ENCODE assay signal across 9 mouse cellular contexts in genomic region chr4:140187404-140188145, GRCm38 (mm10). TPM values are rescaled to one million over a fixed set of nuclear protein-coding genes. Genes with fewer than 3 reads are reported as not detected.
A peak's percentile ranks its signal among the peaks of the same experiment; 100 is the strongest.
DNase-seq lines count a peak whose midpoint lies in the region; ATAC-seq lines count a peak whose summit lies in the region.
"Had no signal": no experiment of that assay in that cellular context is flagged by ENCODE, and none has a peak within 500 bp of the region (broad histone marks: within the 10 kb centered on the region; RNA-seq: fewer than 3 reads in every experiment).

No protein-coding gene starts in this region.

- no peaks in the 10 kb centered on the region for H3K36me3 ChIP-seq in embryonic facial prominence, embryonic 11.5 days (replicated peaks; ENCODE audit: control insufficient read depth, insufficient read depth, low read depth, low read length)
- no peaks in the 10 kb centered on the region for H3K36me3 ChIP-seq in hindbrain, embryonic 14.5 days (replicated peaks; ENCODE audit: control insufficient read depth, insufficient read depth)
- H3K36me3 ChIP-seq in midbrain, embryonic 15.5 days (replicated peaks), result no peaks in the 10 kb centered on the region
- H3K36me3 ChIP-seq: embryonic facial prominence, embryonic 12.5 days; heart, embryonic 15.5 days had no signal

- no peak overlapping the region for H3K9ac ChIP-seq in embryonic facial prominence, embryonic 11.5 days (replicated peaks; ENCODE audit: low read length)
- no peak overlapping the region for H3K9ac ChIP-seq in hindbrain, embryonic 14.5 days
- H3K9ac ChIP-seq in midbrain, embryonic 15.5 days, result no peak overlapping the region
- H3K9ac ChIP-seq: embryonic facial prominence, embryonic 12.5 days; heart, embryonic 15.5 days had no signal

- H3K27me3 ChIP-seq in embryonic facial prominence, embryonic 11.5 days (ENCODE audit: control insufficient read depth, insufficient read depth, low read length), result no peaks in the 10 kb centered on the region
- H3K27me3 ChIP-seq in hindbrain, embryonic 14.5 days (ENCODE audit: control insufficient read depth, insufficient read depth, low read length), result no peaks in the 10 kb centered on the region
- H3K27me3 ChIP-seq in midbrain, embryonic 15.5 days (replicated peaks), result no peaks in the 10 kb centered on the region

- ATAC-seq in embryonic facial prominence, embryonic 11.5 days (replicated peaks; ENCODE audit: insufficient number of reproducible peaks, low FRiP score, low TSS enrichment, low read depth), result 0 out of 2 replicates have a peak, but pooled peaks have one; percentile 44
- 0 out of 2 replicates have a peak, but pooled peaks have one; percentile 21 for ATAC-seq in hindbrain, embryonic 14.5 days (ENCODE audit: low FRiP score)
- peak; percentile 32; the same call in 1 of the 2 replicates for ATAC-seq in midbrain, embryonic 15.5 days (replicated peaks)

- WGBS in embryonic facial prominence, embryonic 11.5 days, result 66% methylated on average over 8 of the region's 8 CpGs
- 47% methylated on average over 8 of the region's 8 CpGs for WGBS in hindbrain, embryonic 14.5 days
- 43% methylated on average over 8 of the region's 8 CpGs for WGBS in midbrain, embryonic 15.5 days

- H3K4me1 ChIP-seq in embryonic facial prominence, embryonic 11.5 days (ENCODE audit: control insufficient read depth, insufficient read depth, low read length), result no peaks in the 10 kb centered on the region
- H3K4me1 ChIP-seq in hindbrain, embryonic 14.5 days (replicated peaks; ENCODE audit: control insufficient read depth, insufficient read depth, low read length), result peaks cover 13% of the 10 kb centered on the region
- peaks cover 48% of the 10 kb centered on the region for H3K4me1 ChIP-seq in midbrain, embryonic 15.5 days
- H3K4me1 ChIP-seq: embryonic facial prominence, embryonic 12.5 days; heart, embryonic 15.5 days had no signal

- no peaks in the 10 kb centered on the region for H3K9me3 ChIP-seq in embryonic facial prominence, embryonic 11.5 days (replicated peaks; ENCODE audit: control insufficient read depth, low read length)
- no peaks in the 10 kb centered on the region for H3K9me3 ChIP-seq in hindbrain, embryonic 14.5 days (ENCODE audit: control insufficient read depth, low read length)
- H3K9me3 ChIP-seq in midbrain, embryonic 15.5 days, result no peaks in the 10 kb centered on the region
- H3K9me3 ChIP-seq: embryonic facial prominence, embryonic 12.5 days; heart, embryonic 15.5 days had no signal

- no peak overlapping the region for H3K27ac ChIP-seq in embryonic facial prominence, embryonic 11.5 days (replicated peaks; ENCODE audit: low read depth, low read length)
- peak overlapping the region; percentile 39; the same call in 1 of the 2 replicates for H3K27ac ChIP-seq in hindbrain, embryonic 14.5 days
- H3K27ac ChIP-seq in midbrain, embryonic 15.5 days, result peak overlapping the region; percentile 57
- H3K27ac ChIP-seq: embryonic facial prominence, embryonic 12.5 days; heart, embryonic 15.5 days had no signal

- peak; percentile 71 for DNase-seq in cerebellum, adult 9-10 months
- no peak for DNase-seq in embryonic facial prominence, embryonic 11.5 days (ENCODE audit: low spot score)
- DNase-seq in hindbrain, embryonic 14.5 days (ENCODE audit: low spot score), result no peak
- DNase-seq in lung, postnatal 4 days, result no peak
- no peak for DNase-seq in spleen, postnatal 10 days (ENCODE audit: low spot score in 2 of 2)
- DNase-seq in layer of hippocampus, adult 8-10 months (ENCODE audit: low spot score in 2 of 2), result no peak

- H3K4me3 ChIP-seq in embryonic facial prominence, embryonic 11.5 days (ENCODE audit: low read depth, low read length), result no peak overlapping the region
- no peak overlapping the region for H3K4me3 ChIP-seq in hindbrain, embryonic 14.5 days (replicated peaks; ENCODE audit: low read length)
- no peak overlapping the region for H3K4me3 ChIP-seq in midbrain, embryonic 15.5 days
- H3K4me3 ChIP-seq: embryonic facial prominence, embryonic 12.5 days; heart, embryonic 15.5 days had no signal

- no peak overlapping the region for H3K4me2 ChIP-seq in embryonic facial prominence, embryonic 11.5 days (ENCODE audit: low read depth, low read length)
- H3K4me2 ChIP-seq in hindbrain, embryonic 14.5 days (replicated peaks), result no peak overlapping the region
- no peak overlapping the region for H3K4me2 ChIP-seq in midbrain, embryonic 15.5 days
- H3K4me2 ChIP-seq: embryonic facial prominence, embryonic 12.5 days; heart, embryonic 15.5 days had no signal

RNA-seq across cellular contexts. Expression of gene Igsf21, which starts 59.0 kb away (rescaled TPM):
- polyA plus RNA-seq in embryonic facial prominence, embryonic 11.5 days (2014; fragmentation: Nextera tagmentation; extraction: Ambion mirVana), result 0.95 and 2.4 TPM in 2 replicates
- 64.4 and 75.1 TPM in 2 replicates for polyA plus RNA-seq in hindbrain, embryonic 14.5 days (2014; fragmentation: Nextera tagmentation; extraction: Ambion mirVana)
- 93.1 and 96.3 TPM in 2 replicates for polyA plus RNA-seq in midbrain, embryonic 15.5 days (2015; fragmentation: Nextera tagmentation; extraction: Ambion mirVana)
- 10 to 100 TPM; 34.4 to 42.1 (median 38.2) TPM for total RNA-seq in layer of hippocampus, adult 8-10 months (2022)

Comparison
In these comparisons a context has a peak if more than half of its experiments do, and no peak if none do; other contexts are left out.
1. RNA of gene Igsf21, which starts 59.0 kb away (polyA plus RNA-seq): 93.1 to 96.3 TPM in midbrain, embryonic 15.5 days and 64.4 to 75.1 TPM in hindbrain, embryonic 14.5 days; 0.95 to 2.4 TPM in embryonic facial prominence, embryonic 11.5 days; every median in the first group is over 10 times any median in the second.
2. Peak in every context shown above with its lines, with median percentiles within 50 percentile points of each other: ATAC-seq.